Mouse (Mus musculus) embryo, embryonic 10 days (tissue): ENCODE measurements at regions not wholly inside any gene's neighbourhood (a gene's known extent, or its start where the extent isn't known, plus 50 kb on each side); places are given as distances from the start of the nearest gene placed in this dataset.
A peak's percentile ranks its signal among the peaks of the same experiment; 100 is the strongest.

Experiments
- DNase-seq: peaks from one replicate; pipeline ENCODE4 v3.0.0-alpha.2; 2015; ENCODE audit warnings: low spot score

GRCm38 (mm10) chr17:51397973-51398372 lies 218.8 kb upstream of the Tbc1d5 start:
- no peak for DNase-seq

GRCm38 (mm10) chr17:51393771-51394221 lies 214.6 kb upstream of the Tbc1d5 start:
- DNase-seq, result no peak

DNA sequence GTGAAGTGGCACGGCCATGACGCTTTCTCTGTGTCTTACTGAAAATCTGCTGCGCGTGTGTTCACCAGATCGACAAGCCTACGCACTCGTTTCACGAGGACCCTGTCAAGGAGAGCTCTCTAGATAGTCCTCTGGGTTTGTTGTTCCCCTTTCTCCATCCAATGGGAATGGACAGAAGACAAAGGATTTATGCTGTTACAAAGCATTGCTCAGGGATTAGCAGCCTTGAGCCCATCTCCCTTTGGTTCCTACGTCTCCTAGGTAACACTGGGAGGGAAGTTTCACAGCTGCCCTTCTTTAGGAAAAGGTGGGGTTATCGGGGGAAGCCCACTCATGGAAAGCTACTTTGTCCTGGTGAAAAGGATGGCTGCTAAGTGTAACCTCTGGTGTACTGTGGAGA lies 212.7 kb upstream of the Tbc1d5 start:
- DNase-seq, result no peak

GRCm38 (mm10) chr17:51382552-51382951 lies 203.4 kb upstream of the Tbc1d5 start:
- no peak for DNase-seq

DNA sequence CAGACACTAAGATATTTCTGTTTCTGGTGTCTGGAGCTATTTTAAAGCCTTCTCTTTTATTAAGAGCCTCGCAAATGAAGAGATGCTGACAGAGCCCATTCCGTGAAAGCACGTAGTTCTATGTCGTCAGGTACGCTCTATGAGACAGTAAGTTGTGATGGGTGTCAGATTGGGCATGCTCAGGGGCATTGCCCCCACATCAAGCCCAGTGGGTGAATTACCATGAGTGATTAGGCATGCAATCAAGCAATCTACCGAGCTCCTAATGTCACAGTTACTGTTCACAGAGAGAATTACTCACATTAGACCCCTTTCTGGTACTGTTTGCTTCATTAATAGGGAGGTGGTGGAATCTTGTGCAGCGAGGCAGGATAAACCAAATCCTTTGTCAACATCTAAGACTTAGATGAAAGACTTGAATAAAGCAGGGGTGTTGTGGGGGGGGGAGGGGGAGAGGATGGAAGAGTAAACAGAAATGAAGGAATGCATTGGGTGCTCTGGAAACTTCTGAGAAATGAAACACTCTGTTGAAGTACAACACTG lies 192.9 kb upstream of the Tbc1d5 start:
- no peak for DNase-seq

DNA sequence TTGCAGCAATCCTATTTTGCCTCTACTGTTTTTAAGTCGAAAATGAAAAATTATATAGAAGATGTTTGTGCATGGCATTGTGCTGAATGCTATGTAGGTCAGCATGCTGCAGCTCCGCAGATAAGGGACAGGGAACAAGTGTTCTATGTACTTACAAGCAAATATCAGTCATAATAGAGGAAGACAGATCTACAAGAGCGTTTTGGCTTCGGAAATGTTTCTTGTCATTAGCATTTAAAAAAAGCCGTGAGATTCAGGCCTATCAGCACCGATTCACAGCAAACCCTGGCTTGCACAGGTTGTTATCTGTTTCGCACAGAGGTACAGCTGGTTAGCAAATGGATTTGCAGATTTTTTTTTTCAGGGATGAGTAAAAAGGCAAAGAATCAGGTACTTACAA lies 191.8 kb upstream of the Tbc1d5 start:
- no peak for DNase-seq

- DNase-seq, result peak; percentile 9
Observed at GRCm38 (mm10) chr17:51370085-51370484, 190.9 kb upstream of the Tbc1d5 start.

GRCm38 (mm10) chr17:51362801-51363200 lies 183.6 kb upstream of the Tbc1d5 start:
- no peak for DNase-seq

GRCm38 (mm10) chr17:51362271-51362670 lies 183.1 kb upstream of the Tbc1d5 start:
- DNase-seq, result no peak

DNA sequence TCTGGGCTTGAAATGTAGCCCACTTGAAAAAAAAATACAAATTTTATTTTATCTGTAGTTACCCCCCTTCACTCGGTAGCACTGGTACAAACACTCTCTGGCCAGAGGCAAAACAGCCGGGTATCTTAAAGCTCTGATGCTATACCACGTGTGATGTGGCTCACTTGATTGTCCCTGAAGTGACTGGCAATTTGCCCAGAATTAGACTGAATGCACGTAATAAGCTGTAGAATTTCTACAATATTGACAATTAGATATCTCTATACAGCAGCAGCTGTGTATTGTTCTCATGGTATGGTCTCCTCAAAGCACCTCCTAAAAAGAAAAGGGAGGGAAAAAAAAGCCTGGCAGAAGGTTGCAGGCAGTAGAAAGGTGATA lies 179.2 kb upstream of the Tbc1d5 start:
- DNase-seq, result no peak

DNA sequence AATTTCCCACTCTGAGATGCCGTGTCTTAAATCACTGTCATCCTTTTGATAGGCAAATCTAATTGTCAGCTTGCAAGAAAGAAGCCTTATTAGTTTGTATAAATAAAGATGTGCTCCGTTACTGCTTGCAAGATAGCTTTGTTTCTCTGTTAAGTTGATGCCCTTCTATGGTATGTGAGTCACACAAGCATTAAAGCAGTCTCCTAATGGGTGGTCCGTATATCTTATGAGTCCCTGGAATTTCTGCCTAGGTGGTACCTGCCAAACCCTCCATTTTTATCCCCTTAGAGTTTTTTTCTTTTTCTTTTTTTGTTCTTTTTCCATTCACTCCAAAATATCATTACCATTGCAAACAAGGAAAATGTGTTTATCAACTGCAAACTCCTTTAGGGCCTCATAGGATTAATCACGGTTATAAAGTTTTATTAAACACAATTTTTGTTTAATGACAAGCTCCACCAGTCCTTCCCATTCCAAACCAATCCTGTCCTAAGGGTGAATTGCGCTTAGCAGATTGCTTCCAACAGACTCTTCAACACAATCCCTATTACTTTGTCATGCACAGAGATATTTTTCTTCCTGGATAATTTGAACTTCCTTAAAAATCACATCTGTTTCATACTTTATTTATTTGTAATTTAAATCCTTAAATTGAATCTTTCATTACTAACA lies 178.7 kb upstream of the Tbc1d5 start:
- DNase-seq, result no peak

DNA sequence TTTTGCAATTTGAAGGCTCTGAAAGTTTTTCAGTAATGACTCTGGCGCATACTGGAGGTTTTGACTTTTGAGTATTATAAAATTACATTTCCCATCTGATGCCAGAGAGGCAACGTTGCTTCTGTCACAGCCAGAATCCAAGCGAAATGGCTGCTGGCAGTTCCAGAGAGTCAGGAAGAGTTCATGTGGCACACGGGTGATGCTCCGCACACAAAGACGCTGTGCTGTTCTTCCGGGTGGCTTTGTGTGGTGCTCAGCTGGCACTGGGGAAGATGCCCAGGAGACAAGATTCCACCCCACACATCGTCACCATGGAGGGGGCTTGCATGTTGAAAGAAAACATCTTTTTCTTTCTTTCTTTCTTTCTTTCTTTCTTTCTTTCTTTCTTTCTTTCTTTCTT lies 177.3 kb upstream of the Tbc1d5 start:
- no peak for DNase-seq

- DNase-seq, result no peak
Observed at GRCm38 (mm10) chr17:51321868-51322267, 142.7 kb upstream of the Tbc1d5 start.

DNA sequence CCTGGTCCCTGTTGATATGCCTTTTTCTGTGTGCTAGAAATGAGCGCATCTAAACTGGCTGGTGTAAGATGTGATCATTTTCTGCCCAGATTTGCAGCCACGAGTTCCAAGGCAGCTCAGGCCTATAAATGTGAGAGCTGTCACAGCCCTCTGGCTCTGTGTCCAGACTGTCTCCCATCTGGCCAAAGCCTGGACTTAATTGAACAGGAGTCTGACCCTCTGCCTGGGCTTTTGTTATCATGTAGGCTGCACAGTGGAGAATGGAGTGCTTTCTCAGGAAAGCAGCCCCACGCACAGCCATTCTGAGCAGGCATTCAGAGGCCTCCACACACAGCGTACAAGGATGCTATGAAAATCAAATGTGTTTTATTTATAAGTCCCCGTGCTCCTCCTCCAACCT lies 141.9 kb upstream of the Tbc1d5 start:
- DNase-seq, result peak; percentile 14

DNA sequence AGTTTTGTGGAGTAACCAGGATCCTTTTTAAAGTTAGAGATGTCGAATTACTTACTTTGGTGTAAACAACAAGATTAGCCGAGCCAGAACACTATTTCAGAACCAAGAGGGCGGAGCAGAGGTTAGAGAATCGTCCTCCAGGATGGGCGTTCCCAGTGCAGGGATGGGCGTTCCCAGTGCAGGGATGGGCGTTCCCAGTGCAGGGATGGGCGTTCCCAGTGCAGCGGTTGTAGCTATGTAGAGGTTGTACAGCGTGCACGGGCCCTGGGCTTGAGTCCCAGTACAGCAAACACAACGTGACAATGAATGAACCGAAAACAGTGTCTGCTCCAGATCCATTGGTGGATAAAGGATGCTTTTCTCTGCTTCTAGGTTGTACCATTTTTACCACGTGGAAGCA lies 125.8 kb upstream of the Tbc1d5 start:
- DNase-seq, result no peak

- DNase-seq, result no peak
Observed at GRCm38 (mm10) chr17:51290741-51291140, 111.6 kb upstream of the Tbc1d5 start.

- peak; percentile 27 for DNase-seq
Observed at GRCm38 (mm10) chr17:51288751-51289150, 109.6 kb upstream of the Tbc1d5 start.

DNA sequence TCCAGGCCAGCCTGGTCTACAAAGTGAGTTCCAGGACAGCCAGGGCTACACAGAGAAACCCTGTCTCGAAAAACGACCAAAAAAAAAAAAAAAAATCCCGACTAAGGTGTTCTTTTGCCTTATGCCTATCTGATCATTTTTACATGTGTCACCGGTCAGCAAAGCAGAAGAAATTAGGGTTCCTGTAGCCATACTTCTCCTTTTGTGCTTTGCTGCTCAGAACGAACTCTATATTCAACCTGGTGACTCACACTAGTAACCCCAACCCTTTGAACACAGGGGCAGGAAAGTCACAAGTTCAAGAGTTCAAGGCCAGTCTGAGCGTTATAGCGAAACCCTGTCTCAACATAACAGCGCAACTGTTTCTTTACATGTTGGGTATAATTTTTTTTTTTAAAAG lies 108.7 kb upstream of the Tbc1d5 start:
- no peak for DNase-seq

DNA sequence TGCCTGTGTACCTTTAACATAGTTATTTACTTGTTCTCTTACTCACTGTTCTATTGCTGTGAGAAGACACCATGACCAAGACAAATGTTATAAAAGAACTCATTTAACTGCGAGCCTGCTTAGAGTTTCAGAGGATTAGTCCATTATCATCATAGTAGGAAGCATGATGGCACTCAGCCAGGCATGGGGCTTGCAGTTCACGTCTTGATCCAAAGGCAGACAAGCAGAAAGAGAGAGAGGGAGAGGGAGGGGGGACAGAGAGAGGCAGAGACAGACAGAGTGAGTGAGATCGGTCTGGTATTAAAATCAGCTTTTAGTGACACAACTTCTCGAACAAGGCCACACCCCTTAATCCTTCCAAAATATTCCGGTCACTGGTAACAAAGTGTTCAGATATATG lies 106.2 kb upstream of the Tbc1d5 start:
- DNase-seq, result no peak

- no peak for DNase-seq
Observed at GRCm38 (mm10) chr17:51278771-51279170, 99.6 kb upstream of the Tbc1d5 start.

GRCm38 (mm10) chr17:51278094-51278493 lies 98.9 kb upstream of the Tbc1d5 start:
- DNase-seq, result no peak

DNA sequence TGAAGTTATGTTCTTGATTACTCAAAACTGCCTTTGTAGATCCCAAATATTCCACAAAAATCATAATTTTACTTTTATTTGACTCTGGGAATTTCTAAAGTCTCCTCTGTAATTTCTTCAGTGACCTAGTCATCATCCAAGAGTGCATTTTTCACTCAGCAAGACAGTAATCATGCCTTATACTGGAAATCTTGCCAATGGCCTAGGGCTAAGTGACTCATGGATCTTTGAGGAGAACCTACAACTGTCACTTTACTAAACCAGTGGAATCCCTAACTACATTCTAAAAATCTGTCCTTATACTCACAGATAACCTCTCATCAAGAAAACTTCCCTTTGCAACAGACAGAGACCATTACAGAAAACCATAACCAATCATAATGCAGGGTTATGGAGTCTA lies 98.0 kb upstream of the Tbc1d5 start:
- no peak for DNase-seq

- no peak for DNase-seq
Observed at GRCm38 (mm10) chr17:51272025-51272424, 92.9 kb upstream of the Tbc1d5 start.

DNA sequence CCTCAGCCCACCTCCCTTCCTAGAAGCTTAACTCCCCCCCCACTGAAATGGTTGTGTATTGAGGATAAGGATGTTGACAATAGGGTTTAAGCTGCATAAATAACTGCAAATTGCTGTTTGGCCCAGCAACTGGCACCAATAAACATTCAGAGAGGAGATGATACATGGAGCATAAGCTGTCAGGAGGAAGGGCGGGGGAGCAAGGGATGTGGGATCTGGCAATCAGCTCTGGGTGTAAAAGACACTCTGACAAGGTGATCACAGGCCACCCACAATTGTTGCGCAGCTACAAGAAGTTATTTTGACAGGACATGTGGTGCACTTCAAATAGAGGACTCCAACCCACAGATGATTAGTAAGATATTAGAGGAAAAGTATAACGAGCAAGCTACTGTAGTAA lies 83.8 kb upstream of the Tbc1d5 start:
- no peak for DNase-seq
